Mouse (Mus musculus) embryonic fibroblast, embryonic 13.5 days (primary cell): ENCODE results near the gene Prkag2. TPM values are rescaled to one million over a fixed set of nuclear protein-coding genes. Genes with fewer than 3 reads are reported as not detected.
"Not testable (repeated sequence)": the region's sequence is repeated elsewhere in the genome, so short reads cannot be mapped to it uniquely, and the experiment has no call there.

Source experiments
- H3K27ac ChIP-seq: 2 replicates; pipeline ENCODE4 v1.5.1; 2012; ENCODE audit warnings: low read length, control low read depth, inconsistent platforms; ENCODE audit not compliant: insufficient read depth
- H3K4me1 ChIP-seq: 2 replicates; pipeline ENCODE4 v1.6.1; 2011; ENCODE audit warnings: low read length; ENCODE audit not compliant: control insufficient read depth, insufficient read depth
- H3K4me3 ChIP-seq: 2 replicates; pipeline ENCODE4 v1.5.1; 2011; ENCODE audit warnings: mild to moderate bottlenecking, control low read depth, low read length; ENCODE audit not compliant: insufficient read depth
- CTCF ChIP-seq: IDR thresholded peaks from 2 replicates; pipeline ENCODE4 v1.5.1; 2011; ENCODE audit warnings: mild to moderate bottlenecking, control low read depth, low read length, moderate library complexity, borderline replicate concordance; ENCODE audit not compliant: insufficient read depth
- POLR2A ChIP-seq: IDR thresholded peaks from 2 replicates; pipeline ENCODE4 v1.6.1; 2011; ENCODE audit warnings: low read depth, mild to moderate bottlenecking, control low read depth, low read length, moderate library complexity
- polyA plus RNA-seq: library from polyadenylated mRNA; stranded (reverse); fragments of >200 nt; gene quantifications from 2 replicates; pipeline ENCODE4 v1.2.4, GENCODE M21; 2011; ENCODE audit warnings: low read depth; ENCODE audit not compliant: missing spikeins, insufficient read length

The Prkag2 gene
- polyA plus RNA-seq, 1 experiment, result 39.6 TPM

DNA sequence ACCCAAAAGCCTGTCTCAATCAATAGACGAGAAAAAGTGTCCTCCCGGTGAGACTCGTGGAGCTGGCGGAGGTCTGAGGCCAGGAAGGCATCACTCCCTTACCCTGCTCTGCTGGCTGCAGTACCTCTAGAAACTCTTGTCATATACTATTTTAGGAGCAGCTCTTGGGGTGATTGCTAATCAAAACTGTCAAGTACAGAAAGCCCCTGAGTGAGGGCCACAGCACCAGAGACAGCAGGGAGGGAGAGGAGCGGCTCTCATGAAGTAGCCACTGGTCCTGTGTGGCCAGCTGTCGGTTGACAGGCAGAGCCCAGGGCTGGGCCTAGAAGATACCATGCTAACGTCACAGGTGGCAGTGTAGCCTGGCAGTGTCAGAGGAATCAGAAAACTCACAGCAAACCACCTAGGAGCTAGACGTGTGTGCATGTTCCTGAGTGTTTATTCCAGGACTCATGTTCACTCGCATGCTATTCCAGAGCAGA lies 239.0 kb downstream of the Prkag2 start:
- no peak overlapping the region for H3K4me3 ChIP-seq
- TF ChIP-seq POLR2A (no peak), CTCF (no peak)
- 0 out of 2 replicates have a peak, but pooled peaks cover 4% of the 10 kb centered on the region for H3K4me1 ChIP-seq
- H3K27ac ChIP-seq, result no peak overlapping the region

DNA sequence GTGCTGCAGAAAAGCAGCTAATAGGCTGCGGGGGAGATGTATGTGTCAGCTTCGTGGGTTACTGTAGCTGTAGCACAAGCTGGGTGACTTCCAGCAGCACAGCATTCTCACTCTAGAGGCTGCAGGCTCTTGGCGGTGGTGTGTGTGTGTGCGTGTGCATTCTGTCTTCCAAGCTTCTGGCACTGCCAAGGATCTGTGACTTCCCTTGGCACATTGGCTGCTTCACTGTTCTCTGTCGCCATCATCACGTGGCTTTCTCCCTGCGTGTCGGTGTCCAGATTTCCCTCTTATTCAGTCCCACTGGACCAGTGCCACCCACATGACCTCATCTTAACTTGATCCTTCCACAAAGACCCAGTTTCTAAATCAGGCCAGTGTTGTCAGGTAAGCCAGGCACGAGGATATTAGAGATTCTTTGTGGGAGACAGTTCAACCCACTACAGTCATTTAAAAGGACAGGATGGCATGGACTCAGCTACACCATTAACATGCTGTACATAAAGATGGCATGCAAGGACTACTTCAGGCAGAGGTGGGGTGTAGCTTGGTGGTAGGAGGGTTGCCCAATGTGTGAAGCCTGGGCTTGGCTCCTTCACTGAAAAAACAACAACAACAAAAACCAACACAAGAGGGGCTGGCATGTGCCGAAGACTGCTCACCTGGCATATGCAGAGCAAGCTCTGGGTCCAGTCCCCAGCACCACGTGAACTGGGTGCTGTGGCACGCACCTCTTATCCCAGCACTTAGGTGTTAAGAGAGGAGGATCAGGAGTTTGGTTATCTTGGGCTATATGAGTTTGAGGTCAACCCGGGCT lies 239.6 kb downstream of the Prkag2 start:
- TF ChIP-seq CTCF (no peak), POLR2A (no peak)

DNA sequence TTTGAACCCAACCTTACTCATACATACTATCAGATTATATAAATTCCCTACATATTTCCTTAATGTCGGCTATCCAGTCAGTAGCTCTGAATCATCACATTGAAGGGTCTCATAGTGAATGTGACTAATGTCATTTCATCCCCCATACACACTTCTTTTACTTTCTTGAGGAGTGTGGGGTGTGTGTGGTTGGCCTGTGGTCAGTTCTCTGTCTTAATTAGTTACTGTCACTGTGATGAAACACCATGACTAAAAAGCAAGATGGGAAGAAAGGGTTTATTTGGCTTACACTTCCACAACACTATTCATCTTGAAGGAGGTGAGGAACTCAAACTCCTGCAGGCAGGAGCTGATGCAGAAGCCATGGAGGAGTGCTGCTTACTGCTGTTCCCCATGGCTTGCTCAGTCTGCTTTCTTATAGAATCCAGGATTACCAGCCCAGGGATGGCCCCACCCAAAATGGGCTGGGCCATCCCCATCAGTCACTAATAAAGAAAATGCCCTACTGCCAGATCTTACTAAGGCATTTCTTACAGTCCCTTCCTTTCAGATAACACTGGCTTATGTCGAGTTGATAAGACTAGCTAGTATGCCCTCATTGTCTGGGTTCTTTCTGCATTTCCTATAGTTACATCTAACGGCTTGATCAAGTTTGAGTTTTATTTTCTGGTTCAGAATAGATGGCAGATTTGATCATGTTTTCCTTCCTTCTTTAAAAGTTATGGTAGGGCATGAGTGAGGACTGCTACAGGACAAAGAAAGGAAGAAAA lies 240.5 kb downstream of the Prkag2 start:
- no peak overlapping the region; the same call in 1 of the 2 replicates for H3K27ac ChIP-seq
- no peak overlapping the region for H3K4me3 ChIP-seq
- TF ChIP-seq POLR2A, result no peak
- no peak for TF ChIP-seq CTCF
- H3K4me1 ChIP-seq, result 0 out of 2 replicates have a peak, but pooled peaks cover 4% of the 10 kb centered on the region

More for the DNA sequence above, 239.6 kb downstream of the Prkag2 start:
- 0 out of 2 replicates have a peak, but pooled peaks cover 4% of the 10 kb centered on the region for H3K4me1 ChIP-seq
- H3K4me3 ChIP-seq, result no peak overlapping the region
- no peak overlapping the region for H3K27ac ChIP-seq

DNA sequence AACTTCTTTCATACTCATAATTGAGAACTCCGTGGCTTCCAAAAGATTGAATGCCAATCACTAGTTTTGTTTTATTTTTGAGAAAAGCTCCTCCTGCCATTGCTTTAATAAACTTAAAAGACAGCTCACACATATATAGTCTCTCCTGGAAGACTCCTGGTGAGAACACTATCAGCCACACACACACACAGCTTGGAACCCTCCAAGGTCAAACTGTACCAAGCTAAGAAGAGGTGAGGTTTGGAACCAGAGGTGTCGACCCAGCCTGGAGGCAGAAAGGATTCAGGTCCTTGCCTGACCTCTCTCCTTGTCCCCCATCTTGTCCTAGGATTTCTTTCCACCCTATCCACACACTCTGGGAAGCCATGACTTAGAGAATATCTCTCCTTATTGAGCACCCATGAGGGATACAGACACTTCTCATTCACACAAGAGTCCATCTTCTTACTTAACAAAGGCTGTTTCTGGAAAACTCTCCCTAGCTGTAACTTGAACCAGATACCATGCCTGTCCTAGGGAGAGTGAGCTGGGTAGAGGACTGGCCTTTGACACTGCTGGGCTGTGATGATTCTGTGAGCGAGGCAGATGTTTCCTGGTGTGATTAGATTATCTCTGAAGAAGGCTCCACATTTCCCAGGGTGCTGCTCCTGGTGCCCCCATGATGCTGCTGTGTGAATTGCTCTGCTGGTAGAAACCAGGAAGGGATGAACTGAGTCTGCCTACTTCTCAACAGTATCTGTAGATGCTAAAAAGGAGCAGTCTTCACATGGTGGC lies 245.4 kb downstream of the Prkag2 start:
- TF ChIP-seq CTCF (no peak), POLR2A (no peak)
- H3K4me1 ChIP-seq, result no peaks in the 10 kb centered on the region
- H3K4me3 ChIP-seq, result no peak overlapping the region

DNA sequence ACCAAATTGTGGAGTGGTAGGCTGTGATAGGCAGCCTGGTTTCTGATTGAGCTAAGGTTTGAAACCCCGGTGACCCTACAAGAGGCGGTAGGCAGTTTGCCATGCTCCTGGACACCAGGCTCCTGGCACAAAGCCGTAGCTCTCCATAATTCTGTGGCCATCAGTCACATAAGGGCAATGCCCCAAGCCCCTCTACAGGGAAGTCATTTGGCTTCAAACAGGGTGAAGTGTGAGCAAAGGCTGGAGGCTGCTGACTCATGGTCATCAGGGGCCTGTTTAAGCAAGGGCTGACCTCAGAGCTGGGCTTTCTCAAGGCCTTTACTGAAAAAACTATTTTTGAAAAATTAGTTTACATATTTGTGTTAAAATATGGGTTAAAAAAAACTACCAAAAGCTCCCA lies 246.2 kb downstream of the Prkag2 start:
- TF ChIP-seq POLR2A, result no peak
- no peak for TF ChIP-seq CTCF
- no peak overlapping the region for H3K27ac ChIP-seq
- no peak overlapping the region for H3K4me3 ChIP-seq
- no peaks in the 10 kb centered on the region for H3K4me1 ChIP-seq

More for the DNA sequence above, 245.4 kb downstream of the Prkag2 start:
- H3K27ac ChIP-seq, result no peak overlapping the region

DNA sequence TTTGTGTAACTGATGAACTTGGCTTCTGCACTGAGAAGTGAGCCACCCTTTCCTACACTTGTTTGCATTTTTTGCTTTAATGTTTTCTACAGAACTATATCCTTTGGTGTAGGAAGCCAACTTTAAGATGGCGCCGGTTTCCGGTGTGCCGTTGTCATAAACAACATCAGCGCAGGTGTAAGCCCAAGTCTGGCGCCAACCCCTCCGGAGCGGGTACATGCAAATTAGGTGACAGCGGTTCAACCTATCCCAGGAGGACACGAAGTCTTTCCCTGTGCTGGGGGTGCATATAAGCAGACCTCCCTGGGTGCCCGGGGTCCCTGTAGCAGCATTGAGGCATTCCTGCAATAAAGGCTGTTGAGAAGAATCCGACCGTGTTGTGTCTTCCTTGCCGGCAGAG lies 252.2 kb downstream of the Prkag2 start:
- not testable (repeated sequence) for H3K4me1 ChIP-seq, H3K4me3 ChIP-seq, H3K27ac ChIP-seq

DNA sequence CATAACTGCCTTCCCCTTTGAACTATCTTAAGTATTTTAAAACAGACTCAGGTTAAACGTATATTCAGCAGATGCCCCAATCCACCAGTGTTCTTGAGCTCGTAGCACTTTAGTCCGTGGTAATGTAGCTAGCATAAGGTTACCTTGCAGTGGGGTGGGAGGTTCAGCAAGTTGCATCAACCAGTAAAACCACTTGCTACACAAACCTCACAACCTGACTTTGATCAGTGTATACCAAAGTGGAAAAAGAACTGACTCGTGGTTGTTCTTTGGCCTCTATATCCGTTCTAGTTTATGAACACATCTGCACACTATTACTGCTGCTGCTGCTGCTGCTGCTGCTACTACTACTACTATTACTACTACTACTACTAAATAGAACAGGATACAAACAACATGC lies 256.6 kb downstream of the Prkag2 start:
- Histone ChIP-seq H3K27ac (peak overlapping the region; percentile 95; the same call in 1 of the 2 replicates), H3K4me1 (peaks cover 8% of the 10 kb centered on the region), H3K4me3 (no peak overlapping the region)
- TF ChIP-seq POLR2A, result 0 out of 2 replicates have a peak, but pooled peaks have one; percentile 20
- no peak for TF ChIP-seq CTCF

DNA sequence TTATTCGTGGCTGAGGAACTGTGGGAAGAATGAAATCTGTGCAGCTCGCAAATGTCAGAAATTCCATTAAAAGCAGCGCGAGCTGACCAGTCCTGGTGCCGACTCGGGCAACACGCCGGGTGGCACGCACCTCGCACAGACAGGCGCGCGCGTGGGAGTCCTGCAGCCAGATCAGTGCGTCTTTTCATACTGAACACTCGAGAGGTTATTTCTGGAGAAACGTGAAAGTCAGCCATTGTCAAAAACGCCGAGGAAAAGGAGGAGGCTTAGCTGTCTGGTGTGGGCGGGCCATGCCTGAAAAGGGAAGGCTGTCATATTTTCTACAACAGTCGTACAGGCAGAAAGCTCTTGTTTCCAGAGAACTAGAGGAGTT lies 257.4 kb downstream of the Prkag2 start:
- H3K4me3 ChIP-seq, result peak overlapping the region; percentile 46
- peaks cover 9% of the 10 kb centered on the region for H3K4me1 ChIP-seq
- TF ChIP-seq CTCF (no peak), POLR2A (no peak)
- peak overlapping the region; percentile 95 for H3K27ac ChIP-seq

DNA sequence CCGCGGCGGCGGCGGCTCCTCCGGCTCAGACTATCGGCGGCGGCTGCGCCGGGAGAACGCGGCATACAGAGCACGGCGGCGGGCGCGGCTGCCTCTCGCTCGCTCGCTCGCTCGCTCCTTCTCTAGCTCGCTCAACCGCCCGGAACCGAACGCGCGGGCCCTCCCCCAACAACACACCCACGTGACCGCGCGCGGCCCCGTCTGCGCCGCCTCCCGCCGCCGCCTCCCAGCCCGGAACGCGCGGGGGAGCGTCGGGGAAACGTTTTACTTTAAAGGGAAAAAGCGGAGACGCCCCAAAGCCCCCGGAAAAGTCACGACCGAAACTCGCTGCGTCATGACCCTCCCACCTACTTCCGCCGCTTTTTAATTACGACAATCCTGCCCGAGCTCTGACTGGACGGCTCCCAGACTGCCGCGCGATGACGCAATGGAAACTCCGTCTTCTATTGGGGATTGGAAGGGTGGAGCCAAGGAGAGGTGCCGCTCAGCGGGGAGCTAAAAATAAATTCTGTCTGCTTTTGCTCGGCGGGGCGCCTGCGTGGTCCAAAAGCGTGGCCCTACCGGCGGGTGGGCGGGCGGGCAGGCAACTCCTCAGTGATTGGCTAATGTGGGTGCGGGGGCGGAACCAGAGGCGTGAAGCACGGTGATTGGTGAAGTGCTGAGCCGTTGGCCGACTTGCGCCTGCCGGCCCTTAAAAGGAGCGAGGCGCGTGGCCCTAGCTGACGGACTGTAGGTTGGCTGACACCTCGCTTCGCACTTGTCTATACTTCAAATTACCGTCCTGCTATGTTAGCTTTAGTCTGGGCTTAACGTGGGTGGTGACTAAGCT lies 258.0 kb downstream of the Prkag2 start, which contains the start of gene Rheb:
Rheb (minus strand) TSS at position 351 of the 829 bp plus-strand sequence.
- TF ChIP-seq CTCF (no peak), POLR2A (peak; percentile 98)
- H3K4me3 ChIP-seq, result peak within 1 kb of the TSS; percentile 100
- peak within 1 kb of the TSS; percentile 100 for H3K27ac ChIP-seq
- peaks cover 11% of the 10 kb centered on the region for H3K4me1 ChIP-seq
